Mouse (Mus musculus) kidney, embryonic 14.5 days (tissue): ENCODE measurements around the gene Slc13a5. TPM values are rescaled to one million over a fixed set of nuclear protein-coding genes. Genes with fewer than 3 reads are reported as not detected.
A peak's percentile ranks its signal among the peaks of the same experiment; 100 is the strongest.

Source experiments
- ATAC-seq: fragments of 200-750 bp; cut with Nextera tagmentation; 2 replicates; pipeline ENCODE4 v1.8.0; 2017; ENCODE audit warnings: moderate number of reproducible peaks, mild to moderate bottlenecking, moderate TSS enrichment, moderate library complexity; ENCODE audit not compliant: low FRiP score, low TSS enrichment
- H3K27ac ChIP-seq: fragments of 300-500 bp; sonication (generic); 2 replicates; pipeline ENCODE4 v1.5.1; 2014; ENCODE audit warnings: low read depth, mild to moderate bottlenecking, low read length, moderate library complexity, mixed read lengths
- H3K27me3 ChIP-seq: fragments of 300-500 bp; sonication (generic); 2 replicates; pipeline ENCODE4 v1.6.1; 2014; ENCODE audit warnings: mild to moderate bottlenecking, low read length; ENCODE audit not compliant: control insufficient read depth, insufficient read depth
- H3K36me3 ChIP-seq: fragments of 300-500 bp; sonication (generic); 2 replicates; pipeline ENCODE4 v1.6.1; 2014; ENCODE audit warnings: low read length, mixed read lengths; ENCODE audit not compliant: control insufficient read depth, insufficient read depth
- H3K4me1 ChIP-seq: fragments of 300-500 bp; sonication (generic); 2 replicates; pipeline ENCODE4 v1.6.1; 2014; ENCODE audit warnings: low read length, mixed read lengths; ENCODE audit not compliant: control insufficient read depth, insufficient read depth
- H3K4me2 ChIP-seq: fragments of 300-500 bp; sonication (generic); replicated peaks from 2 replicates; pipeline ENCODE4 v1.6.1; 2014; ENCODE audit warnings: low read depth, mild to moderate bottlenecking, low read length
- H3K4me3 ChIP-seq: fragments of 300-500 bp; sonication (generic); 2 replicates; pipeline ENCODE4 v1.5.1; 2014; ENCODE audit warnings: mild to moderate bottlenecking, low read length
- H3K9ac ChIP-seq: fragments of 300-500 bp; sonication (generic); 2 replicates; pipeline ENCODE4 v1.6.1; 2014; ENCODE audit warnings: low read depth, mild to moderate bottlenecking, low read length, moderate library complexity
- H3K9me3 ChIP-seq: fragments of 300-500 bp; sonication (generic); 2 replicates; pipeline ENCODE4 v1.6.1; 2016; ENCODE audit warnings: low read length; ENCODE audit not compliant: control insufficient read depth
- WGBS: fragments of 180-500 bp; shearing (Covaris S2); extraction: QIAGEN DNeasy Blood & Tissue Kit; methylation state at CpG from one replicate; pipeline ENCODE4 v1.1.7; 2014; 5-methylcytosine and 5-hydroxymethylcytosine counted together
- polyA plus RNA-seq: library from polyadenylated mRNA; unstranded; fragments of >200 nt; fragmentation: Nextera tagmentation; extraction: Ambion mirVana; gene quantifications from 2 replicates; pipeline ENCODE4 v1.2.1, GENCODE M21; 2014

Slc13a5 gene
- polyA plus RNA-seq, 1 experiment from 2014 or later: 0.15 TPM

GRCm38 (mm10) chr11:72240062-72240860 is 26.8 kb downstream of the Slc13a5 start:
- WGBS: 67% methylated on average over 4 of the region's 4 CpGs
- ATAC-seq: no peak
- H3K9me3 ChIP-seq: no peaks in the 10 kb centered on the region

GRCm38 (mm10) chr11:72234013-72234412 is 33.0 kb downstream of the Slc13a5 start:
- H3K4me2 ChIP-seq: no peak overlapping the region
- no peaks in the 10 kb centered on the region for H3K9me3 ChIP-seq
- no peak for ATAC-seq
- H3K36me3 ChIP-seq: no peaks in the 10 kb centered on the region
- 62% methylated on average over 5 of the region's 5 CpGs for WGBS
- H3K27me3 ChIP-seq: no peaks in the 10 kb centered on the region
- H3K9ac ChIP-seq: no peak overlapping the region
- H3K4me3 ChIP-seq: no peak overlapping the region
- H3K4me1 ChIP-seq: no peaks in the 10 kb centered on the region
- no peak overlapping the region for H3K27ac ChIP-seq

More at GRCm38 (mm10) chr11:72240062-72240860, 26.8 kb downstream of the Slc13a5 start:
- no peaks in the 10 kb centered on the region for H3K36me3 ChIP-seq
- H3K27ac ChIP-seq: no peak overlapping the region
- no peak overlapping the region for H3K9ac ChIP-seq
- H3K27me3 ChIP-seq: no peaks in the 10 kb centered on the region
- H3K4me3 ChIP-seq: no peak overlapping the region
- H3K4me2 ChIP-seq: no peak overlapping the region
- no peaks in the 10 kb centered on the region for H3K4me1 ChIP-seq

GRCm38 (mm10) chr11:72232991-72233390 is 34.0 kb downstream of the Slc13a5 start:
- Histone ChIP-seq H3K9me3 (no peaks in the 10 kb centered on the region), H3K9ac (no peak overlapping the region), H3K4me3 (no peak overlapping the region), H3K4me1 (no peaks in the 10 kb centered on the region), H3K27me3 (no peaks in the 10 kb centered on the region), H3K27ac (no peak overlapping the region), H3K4me2 (no peak overlapping the region), H3K36me3 (no peaks in the 10 kb centered on the region)
- WGBS: 55% methylated on average over 1 of the region's 1 CpGs
- ATAC-seq: no peak

GRCm38 (mm10) chr11:72232068-72232467 is 35.0 kb downstream of the Slc13a5 start:
- WGBS: 83% methylated on average over 7 of the region's 7 CpGs
- ATAC-seq: no peak

GRCm38 (mm10) chr11:72228513-72228912 is 38.5 kb downstream of the Slc13a5 start:
- no peak overlapping the region for H3K27ac ChIP-seq
- H3K9ac ChIP-seq: no peak overlapping the region
- H3K4me2 ChIP-seq: no peak overlapping the region
- H3K9me3 ChIP-seq: no peaks in the 10 kb centered on the region
- no peaks in the 10 kb centered on the region for H3K4me1 ChIP-seq
- no peak for ATAC-seq
- H3K27me3 ChIP-seq: no peaks in the 10 kb centered on the region
- WGBS: 88% methylated on average over 4 of the region's 4 CpGs
- no peaks in the 10 kb centered on the region for H3K36me3 ChIP-seq
- no peak overlapping the region for H3K4me3 ChIP-seq

More at GRCm38 (mm10) chr11:72232068-72232467, 35.0 kb downstream of the Slc13a5 start:
- Histone ChIP-seq H3K9ac (no peak overlapping the region), H3K4me1 (no peaks in the 10 kb centered on the region), H3K27me3 (no peaks in the 10 kb centered on the region), H3K4me2 (no peak overlapping the region), H3K36me3 (no peaks in the 10 kb centered on the region), H3K4me3 (no peak overlapping the region), H3K27ac (no peak overlapping the region), H3K9me3 (no peaks in the 10 kb centered on the region)

GRCm38 (mm10) chr11:72226901-72227300 is 40.1 kb downstream of the Slc13a5 start:
- no peak for ATAC-seq
- no peak overlapping the region for H3K4me3 ChIP-seq
- H3K4me1 ChIP-seq: no peaks in the 10 kb centered on the region
- no peaks in the 10 kb centered on the region for H3K9me3 ChIP-seq
- H3K27ac ChIP-seq: no peak overlapping the region
- WGBS: 90% methylated on average over 6 of the region's 6 CpGs
- no peak overlapping the region for H3K9ac ChIP-seq
- H3K36me3 ChIP-seq: no peaks in the 10 kb centered on the region
- H3K4me2 ChIP-seq: no peak overlapping the region
- H3K27me3 ChIP-seq: no peaks in the 10 kb centered on the region

GRCm38 (mm10) chr11:72226020-72226791 is 40.8 kb downstream of the Slc13a5 start:
- WGBS: 84% methylated on average over 10 of the region's 10 CpGs

GRCm38 (mm10) chr11:72224865-72225264 is 42.2 kb downstream of the Slc13a5 start:
- Histone ChIP-seq H3K9ac (no peak overlapping the region), H3K36me3 (no peaks in the 10 kb centered on the region), H3K27me3 (no peaks in the 10 kb centered on the region), H3K4me3 (no peak overlapping the region), H3K4me1 (no peaks in the 10 kb centered on the region), H3K9me3 (no peaks in the 10 kb centered on the region), H3K4me2 (no peak overlapping the region), H3K27ac (no peak overlapping the region)
- peak; percentile 76; the same call in 1 of the 2 replicates for ATAC-seq
- 15% methylated on average over 5 of the region's 5 CpGs for WGBS

More at GRCm38 (mm10) chr11:72226020-72226791, 40.8 kb downstream of the Slc13a5 start:
- H3K36me3 ChIP-seq: no peaks in the 10 kb centered on the region
- no peak overlapping the region for H3K4me3 ChIP-seq
- H3K27ac ChIP-seq: no peak overlapping the region
- no peaks in the 10 kb centered on the region for H3K27me3 ChIP-seq
- no peaks in the 10 kb centered on the region for H3K9me3 ChIP-seq
- ATAC-seq: no peak
- H3K9ac ChIP-seq: no peak overlapping the region
- H3K4me1 ChIP-seq: no peaks in the 10 kb centered on the region
- no peak overlapping the region for H3K4me2 ChIP-seq

- Histone ChIP-seq H3K27ac (no peak overlapping the region), H3K4me3 (no peak overlapping the region), H3K9ac (no peak overlapping the region), H3K36me3 (no peaks in the 10 kb centered on the region), H3K9me3 (no peaks in the 10 kb centered on the region), H3K27me3 (no peaks in the 10 kb centered on the region), H3K4me2 (no peak overlapping the region), H3K4me1 (no peaks in the 10 kb centered on the region)
- no peak for ATAC-seq
- WGBS: 80% methylated on average over 4 of the region's 4 CpGs
Observed at GRCm38 (mm10) chr11:72223414-72223813, 43.6 kb downstream of the Slc13a5 start.
